Mouse (Mus musculus): Measurements from ENCODE around the gene Cela3a. TPM values are rescaled to one million over a fixed set of nuclear protein-coding genes. Genes with fewer than 3 reads are reported as not detected.

The Cela3a gene
- total and polyA plus RNA-seq, 3 experiments = not detected

DNA sequence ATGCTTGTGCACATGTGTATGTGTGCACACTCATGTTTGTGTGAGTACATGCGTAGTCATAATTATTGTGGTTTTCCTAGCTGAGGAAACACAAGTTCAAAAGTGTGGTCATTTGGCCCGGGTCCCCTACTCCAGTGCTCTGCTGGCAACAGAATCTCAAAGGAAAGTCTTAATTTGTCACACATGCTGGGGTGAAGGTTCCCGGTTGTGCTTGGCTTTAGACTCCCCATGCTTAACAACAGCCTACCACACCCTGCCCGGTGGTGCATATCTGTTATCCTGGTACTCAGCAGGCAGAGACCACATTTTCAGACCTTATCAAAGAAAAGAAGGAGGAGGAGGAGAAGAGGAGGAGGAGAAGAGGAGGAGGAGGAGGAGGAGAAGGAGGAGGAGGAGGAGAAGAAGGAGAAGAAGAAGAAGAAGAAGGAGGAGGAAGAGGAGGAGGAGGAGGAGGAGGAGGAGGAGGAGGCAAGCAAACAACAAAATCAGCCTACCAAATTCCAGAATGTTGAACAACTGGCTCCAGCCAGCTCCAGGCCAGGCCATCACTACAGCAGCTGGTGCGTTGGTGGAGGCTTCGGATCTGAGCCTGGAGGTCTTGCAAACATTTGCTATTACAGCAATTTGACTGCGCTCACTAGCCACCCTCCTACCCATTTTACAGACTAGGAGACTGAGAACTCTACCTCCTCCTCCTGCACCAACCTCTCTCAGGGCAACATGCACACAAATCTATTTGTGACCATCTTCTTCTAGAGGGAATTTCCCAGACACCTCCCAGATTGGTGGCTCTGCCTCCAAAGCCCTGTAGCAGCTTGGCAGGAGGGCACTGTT, 38.0 kb upstream of the Cela3a start:
- Histone ChIP-seq H3K9ac (ENCODE audit: control insufficient read depth, low read depth, low read length, poor library complexity, severe bottlenecking) (no peak overlapping the region), H3K4me1 (ENCODE audit: control insufficient read depth in 1 of 2, insufficient read depth in 2 of 2, low read length in 2 of 2) (no peaks in the 10 kb centered on the region), H3K27ac (ENCODE audit: control insufficient read depth, low read depth, low read length) (no peak overlapping the region), H3K9me3 (replicated peaks; ENCODE audit: insufficient read depth, low read length) (no peaks in the 10 kb centered on the region), H3K27me3 (ENCODE audit: control insufficient read depth in 1 of 2, insufficient read depth in 2 of 2, low read length in 2 of 2) (no peaks in the 10 kb centered on the region; a peak in 1 of 4 replicates), H3K79me2 (ENCODE audit: control insufficient read depth, insufficient read depth, low read length, poor library complexity) (no peaks in the 10 kb centered on the region), H3K36me3 (ENCODE audit: control insufficient read depth in 1 of 2, insufficient read depth in 2 of 2, low read length in 2 of 2) (no peaks in the 10 kb centered on the region), H3K4me3 (ENCODE audit: control insufficient read depth in 1 of 2, insufficient read depth in 1 of 2, low read depth in 2 of 2, low read length in 2 of 2) (no peak overlapping the region)
- no peak for DNase-seq (ENCODE audit: low read depth, low spot score)
- no peak for TF ChIP-seq MAZ (IDR thresholded peaks at IDR 0.05; ENCODE audit: low read depth, low read length)
- TF ChIP-seq TCF12 (IDR thresholded peaks at IDR 0.05; ENCODE audit: low read depth, low read length) = no peak
- TF ChIP-seq CHD1 (IDR thresholded peaks at IDR 0.05; ENCODE audit: low read depth, low read length) = no peak
- no peak for TF ChIP-seq SMC3 (IDR thresholded peaks at IDR 0.05; ENCODE audit: low read depth, low read length)
- no peak for TF ChIP-seq CHD2 (IDR thresholded peaks at IDR 0.05; ENCODE audit: low read length)
- TF ChIP-seq GABPA (IDR thresholded peaks at IDR 0.05; ENCODE audit: low read depth, low read length) = no peak
- TF ChIP-seq POLR2A (IDR thresholded peaks at IDR 0.05; ENCODE audit: control insufficient read depth in 1 of 2, insufficient read depth in 1 of 2, low read depth in 1 of 2, low read length in 2 of 2, poor library complexity in 1 of 2) = no peak
- no peak for TF ChIP-seq CTCF (IDR thresholded peaks at IDR 0.05 in 2 of 3, conservative IDR thresholded peaks at IDR 0.05 in 1 of 3; ENCODE audit: control insufficient read depth in 1 of 3, insufficient read depth in 1 of 3, low read depth in 2 of 3, low read length in 3 of 3, poor library complexity in 1 of 3, severe bottlenecking in 1 of 3)
- TF ChIP-seq ZMIZ1 (IDR thresholded peaks at IDR 0.05; ENCODE audit: low read depth, low read length) = no peak
- no peak for TF ChIP-seq MXI1 (IDR thresholded peaks at IDR 0.05; ENCODE audit: low read depth, low read length)
- TF ChIP-seq NRF1 (IDR thresholded peaks at IDR 0.05; ENCODE audit: insufficient read depth, low read depth, low read length, poor library complexity, severe bottlenecking) = no peak
- TF ChIP-seq GATA1 (IDR thresholded peaks at IDR 0.05; ENCODE audit: low read depth, low read length) = no peak
- TF ChIP-seq POLR2AphosphoS2 (IDR thresholded peaks at IDR 0.05; ENCODE audit: low read length) = no peak
- TF ChIP-seq BHLHE40 (IDR thresholded peaks at IDR 0.05; ENCODE audit: borderline replicate concordance, low read depth, low read length) = no peak
- no peak for TF ChIP-seq TAL1 (IDR thresholded peaks at IDR 0.05; ENCODE audit: low read length)
- no peak for TF ChIP-seq JUND (IDR thresholded peaks at IDR 0.05; ENCODE audit: low read depth, low read length)
- TF ChIP-seq USF1 (IDR thresholded peaks at IDR 0.05; ENCODE audit: low read depth, low read length) = no peak
- no peak for TF ChIP-seq EP300 (IDR thresholded peaks at IDR 0.05; ENCODE audit: low read depth in 1 of 2, low read length in 2 of 2)

DNA sequence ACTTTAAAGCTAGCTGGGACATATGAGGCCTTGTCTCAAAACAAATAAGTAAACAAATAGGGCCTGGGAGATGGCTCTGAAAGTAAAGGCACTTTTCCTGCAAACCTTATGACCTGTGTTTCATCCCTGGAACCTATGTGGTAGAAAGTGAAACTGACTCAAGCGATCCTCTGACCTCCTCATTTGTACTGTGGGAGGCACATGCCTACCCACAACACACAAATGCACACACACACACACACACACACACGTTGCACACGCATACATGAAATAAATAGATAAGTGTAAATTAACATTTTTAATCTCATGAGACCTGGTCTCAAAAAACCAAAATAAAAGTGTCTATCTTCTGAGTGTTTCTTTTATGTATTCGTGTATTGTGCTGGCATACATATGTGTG, 36.3 kb upstream of the Cela3a start:
- H3K27me3 ChIP-seq (ENCODE audit: control insufficient read depth in 1 of 2, insufficient read depth in 2 of 2, low read length in 2 of 2) = no peaks in the 10 kb centered on the region; a peak in 1 of 4 replicates
- no peak overlapping the region for H3K4me3 ChIP-seq (ENCODE audit: control insufficient read depth in 1 of 2, insufficient read depth in 1 of 2, low read depth in 2 of 2, low read length in 2 of 2)
- no peaks in the 10 kb centered on the region for H3K9me3 ChIP-seq (replicated peaks; ENCODE audit: insufficient read depth, low read length)
- no peak for DNase-seq (ENCODE audit: low read depth, low spot score)
- H3K9ac ChIP-seq (ENCODE audit: control insufficient read depth, low read depth, low read length, poor library complexity, severe bottlenecking) = no peak overlapping the region
- no peak for TF ChIP-seq SMC3 (IDR thresholded peaks at IDR 0.05; ENCODE audit: low read depth, low read length)
- TF ChIP-seq GABPA (IDR thresholded peaks at IDR 0.05; ENCODE audit: low read depth, low read length) = no peak
- no peak for TF ChIP-seq NRF1 (IDR thresholded peaks at IDR 0.05; ENCODE audit: insufficient read depth, low read depth, low read length, poor library complexity, severe bottlenecking)
- no peak for TF ChIP-seq HCFC1 (IDR thresholded peaks at IDR 0.05; ENCODE audit: low read depth, low read length)
- TF ChIP-seq MEF2A (IDR thresholded peaks at IDR 0.05; ENCODE audit: extremely low read depth, insufficient replicate concordance, low read depth, low read length, poor library complexity, severe bottlenecking) = no peak
- no peak for TF ChIP-seq CHD1 (IDR thresholded peaks at IDR 0.05; ENCODE audit: low read depth, low read length)
- TF ChIP-seq POLR2AphosphoS5 (IDR thresholded peaks at IDR 0.05; ENCODE audit: borderline replicate concordance, low read depth, low read length) = no peak
- TF ChIP-seq MYC (IDR thresholded peaks at IDR 0.05; ENCODE audit: low read depth, low read length) = no peak
- TF ChIP-seq UBTF (IDR thresholded peaks at IDR 0.05; ENCODE audit: borderline replicate concordance, insufficient read depth, low read depth, low read length) = no peak
- TF ChIP-seq ETS1 (IDR thresholded peaks at IDR 0.05; ENCODE audit: low read depth, low read length) = no peak
- TF ChIP-seq ZC3H11A (IDR thresholded peaks at IDR 0.05; ENCODE audit: low read depth, low read length) = no peak
- TF ChIP-seq KAT2A (conservative IDR thresholded peaks at IDR 0.05; ENCODE audit: low read depth, low read length) = no peak
- TF ChIP-seq MAZ (IDR thresholded peaks at IDR 0.05; ENCODE audit: low read depth, low read length) = no peak
- TF ChIP-seq ZMIZ1 (IDR thresholded peaks at IDR 0.05; ENCODE audit: low read depth, low read length) = no peak
- no peak overlapping the region for H3K27ac ChIP-seq (ENCODE audit: control insufficient read depth, low read depth, low read length)
- H3K36me3 ChIP-seq (ENCODE audit: control insufficient read depth in 1 of 2, insufficient read depth in 2 of 2, low read length in 2 of 2) = no peaks in the 10 kb centered on the region
- H3K4me1 ChIP-seq (ENCODE audit: control insufficient read depth in 1 of 2, insufficient read depth in 2 of 2, low read length in 2 of 2) = no peaks in the 10 kb centered on the region
- no peaks in the 10 kb centered on the region for H3K79me2 ChIP-seq (ENCODE audit: control insufficient read depth, insufficient read depth, low read length, poor library complexity)

Data from MEL (cell line).